ENCODE assay signal across 8 mouse cellular contexts in genomic region chr12:78749378-78749801, GRCm38 (mm10). TPM values are rescaled to one million over a fixed set of nuclear protein-coding genes. Genes with fewer than 3 reads are reported as not detected.
A peak's percentile ranks its signal among the peaks of the same experiment; 100 is the strongest.
DNase-seq lines count a peak whose midpoint lies in the region; ATAC-seq and TF ChIP-seq lines count a peak whose summit lies in the region.

No protein-coding gene starts in this region.

- H3K9me3 ChIP-seq in forebrain, embryonic 13.5 days (replicated peaks): no peaks in the 10 kb centered on the region
- H3K9me3 ChIP-seq in liver, postnatal 0 days (ENCODE audit: low read length): no peaks in the 10 kb centered on the region
- H3K9me3 ChIP-seq in neural tube, embryonic 14.5 days (ENCODE audit: control insufficient read depth, low read length): no peaks in the 10 kb centered on the region

- H3K4me2 ChIP-seq in forebrain, embryonic 13.5 days: peak overlapping the region; percentile 86
- H3K4me2 ChIP-seq in liver, postnatal 0 days (ENCODE audit: low read depth, low read length): peak overlapping the region; percentile 96
- peak overlapping the region; percentile 71 for H3K4me2 ChIP-seq in neural tube, embryonic 14.5 days (ENCODE audit: low read depth, low read length)

- under 1% methylated on average over 25 of the region's 25 CpGs for WGBS in forebrain, embryonic 13.5 days
- under 1% methylated on average over 24 of the region's 25 CpGs for WGBS in liver, postnatal 0 days (ENCODE audit: insufficient replicate concordance)
- under 1% methylated on average over 22 of the region's 25 CpGs for WGBS in neural tube, embryonic 14.5 days

- peaks cover 5% of the 10 kb centered on the region; the same call in 1 of the 2 replicates for H3K4me1 ChIP-seq in forebrain, embryonic 13.5 days
- H3K4me1 ChIP-seq in liver, postnatal 0 days (ENCODE audit: insufficient read depth): peaks cover 7% of the 10 kb centered on the region; the same call in 1 of the 2 replicates
- no peaks in the 10 kb centered on the region for H3K4me1 ChIP-seq in neural tube, embryonic 14.5 days (ENCODE audit: control insufficient read depth, insufficient read depth, low read length)

- no peak for TF ChIP-seq CTCF in liver, postnatal 0 days (IDR thresholded peaks at IDR 0.05; ENCODE audit: low read depth)

- H3K4me3 ChIP-seq in forebrain, embryonic 13.5 days: peak overlapping the region; percentile 83
- peak overlapping the region; percentile 92 for H3K4me3 ChIP-seq in liver, postnatal 0 days (ENCODE audit: low read depth, low read length)
- H3K4me3 ChIP-seq in neural tube, embryonic 14.5 days (ENCODE audit: low read depth, low read length): peak overlapping the region; percentile 78

- peaks cover 11% of the 10 kb centered on the region; the same call in 1 of the 2 replicates for H3K27me3 ChIP-seq in forebrain, embryonic 13.5 days
- no peaks in the 10 kb centered on the region for H3K27me3 ChIP-seq in liver, postnatal 0 days (ENCODE audit: insufficient read depth, low read length)
- H3K27me3 ChIP-seq in neural tube, embryonic 14.5 days (ENCODE audit: control insufficient read depth, insufficient read depth, low read length): no peaks in the 10 kb centered on the region; the same call in 1 of the 2 replicates

- H3K36me3 ChIP-seq in forebrain, embryonic 13.5 days (ENCODE audit: poor library complexity, severe bottlenecking): no peaks in the 10 kb centered on the region
- H3K36me3 ChIP-seq in liver, postnatal 0 days (replicated peaks; ENCODE audit: insufficient read depth, low read length): no peaks in the 10 kb centered on the region
- no peaks in the 10 kb centered on the region for H3K36me3 ChIP-seq in neural tube, embryonic 14.5 days (ENCODE audit: control insufficient read depth, insufficient read depth, low read length)

- intact Hi-C loops in heart, postnatal 10 days (cut with DNase I): loop anchor here (5.0 kb wide), 2 partner anchors 113 to 522 kb away; partner anchors contain the start of genes Atp6v1d, Eif2s1 and Gphn

- H3K27ac ChIP-seq in forebrain, embryonic 13.5 days: peak overlapping the region; percentile 80
- H3K27ac ChIP-seq in liver, postnatal 0 days (ENCODE audit: low read depth): peak overlapping the region; percentile 87
- peak overlapping the region; percentile 80 for H3K27ac ChIP-seq in neural tube, embryonic 14.5 days (ENCODE audit: low read depth, low read length)

- peak; percentile 14 for ATAC-seq in forebrain, embryonic 13.5 days
- ATAC-seq in liver, postnatal 0 days: no peak
- ATAC-seq in neural tube, embryonic 14.5 days (ENCODE audit: low read depth): peak; percentile 38

- peak; percentile 65 for DNase-seq in R1 (ENCODE audit: low read depth, low spot score)
- DNase-seq in cerebellum, adult 11 months: peak; percentile 42
- peak; percentile 75 to 80 for DNase-seq in heart, postnatal 10 days
- peak; percentile 50 for DNase-seq in layer of hippocampus, adult 11-12 months (ENCODE audit: low spot score)
- no peak for DNase-seq in liver, postnatal 0 days
- DNase-seq in urinary bladder, adult 2 months (ENCODE audit: low spot score): peak; percentile 66

- peak overlapping the region; percentile 84 for H3K9ac ChIP-seq in forebrain, embryonic 13.5 days
- peak overlapping the region; percentile 92 for H3K9ac ChIP-seq in liver, postnatal 0 days (replicated peaks)
- H3K9ac ChIP-seq in neural tube, embryonic 14.5 days (replicated peaks; ENCODE audit: low read depth, low read length): peak overlapping the region; percentile 72

- no peak for TF ChIP-seq EP300 in liver, postnatal 0 days (IDR thresholded peaks at IDR 0.05; ENCODE audit: low read depth)

RNA-seq across cellular contexts. Expression of gene Mpp5, which starts 0.7 kb away (rescaled TPM):
- polyA plus RNA-seq in forebrain, embryonic 13.5 days (2015; fragmentation: Nextera tagmentation; extraction: Ambion mirVana): 21.9 and 23.5 TPM in 2 replicates
- 10 to 100 TPM; 16.0 to 16.5 TPM for total RNA-seq in heart, postnatal 10 days (2021)
- polyA plus RNA-seq in liver, postnatal 0 days (2015; fragmentation: Nextera tagmentation; extraction: Ambion mirVana): 5.2 and 7.0 TPM in 2 replicates
- polyA plus RNA-seq in neural tube, embryonic 14.5 days (2014; fragmentation: Nextera tagmentation; extraction: Ambion mirVana): 11.4 and 16.8 TPM in 2 replicates
- 9.9 and 10.9 TPM in 2 replicates for polyA plus RNA-seq in urinary bladder, adult 2 months (2012; rRNA removed)

RNA-seq across cellular contexts. Expression of gene Fam71d, which starts 58.1 kb away (rescaled TPM):
- 0.39 and 0.50 TPM in 2 replicates for polyA plus RNA-seq in forebrain, embryonic 13.5 days (2015; fragmentation: Nextera tagmentation; extraction: Ambion mirVana)
- under 1 TPM in 1 of 2 experiments, not detected in 1; 0.26 TPM for total RNA-seq in heart, postnatal 10 days (2021)
- polyA plus RNA-seq in liver, postnatal 0 days (2015; fragmentation: Nextera tagmentation; extraction: Ambion mirVana): not detected in 2 replicates
- polyA plus RNA-seq in neural tube, embryonic 14.5 days (2014; fragmentation: Nextera tagmentation; extraction: Ambion mirVana): 0.50 and 0.80 TPM in 2 replicates
- polyA plus RNA-seq in urinary bladder, adult 2 months (2012; rRNA removed): 0.07 and 0.24 TPM in 2 replicates
